Mouse (Mus musculus) lung, adult 2 months (tissue): ENCODE results near the gene Theg.

Source experiments
- CTCF ChIP-seq: fragments of 200-500 bp; IDR thresholded peaks from 2 replicates; pipeline ENCODE4 v1.5.1; 2011; ENCODE audit warnings: mild to moderate bottlenecking, low read length, control low read depth; ENCODE audit not compliant: insufficient read depth
- POLR2A ChIP-seq: fragments of 200-500 bp; IDR thresholded peaks from 2 replicates; pipeline ENCODE4 v1.6.1; 2011; ENCODE audit warnings: low read depth, mild to moderate bottlenecking, control low read depth, low read length, borderline replicate concordance; ENCODE audit errors: extremely low read depth

DNA sequence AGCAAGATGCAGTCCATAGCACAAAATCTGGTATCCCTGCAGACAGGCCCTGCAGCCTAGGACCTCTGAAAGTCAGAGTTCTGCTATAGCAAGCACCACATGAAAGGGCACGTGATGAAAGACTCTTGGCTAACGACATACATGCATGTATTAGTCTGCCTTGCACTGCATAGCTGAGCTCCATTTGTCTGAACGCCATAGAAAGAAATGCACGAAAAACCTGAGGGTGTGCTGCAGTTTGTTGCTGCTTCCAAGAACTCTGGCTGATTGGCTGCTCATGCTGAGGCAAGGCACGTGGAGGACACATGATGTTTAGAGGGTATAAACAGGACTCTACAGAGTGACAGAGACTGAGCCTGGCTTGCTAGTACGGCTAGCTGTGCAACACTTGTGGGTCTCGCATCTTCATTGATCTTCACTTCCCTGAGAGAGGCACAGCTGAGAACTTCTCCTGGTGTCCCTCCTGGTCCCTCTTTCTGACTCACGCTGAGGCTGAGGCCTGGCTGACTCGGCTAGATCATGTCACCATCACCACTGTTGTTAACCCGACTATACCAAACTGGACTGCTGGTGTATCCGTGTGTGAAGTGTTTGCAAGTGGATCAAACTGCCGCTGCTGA is 50.6 kb downstream of the Theg start:
- TF ChIP-seq POLR2A, result no peak
- no peak for TF ChIP-seq CTCF
